Mouse (Mus musculus) embryo, embryonic 9.5 days (tissue): ENCODE results near the gene Vapb.

Source experiments
- DNase-seq: peaks from one replicate; pipeline ENCODE4 v3.0.0-alpha.2; 2017; ENCODE audit errors: extremely low spot score

The Vapb gene

DNA sequence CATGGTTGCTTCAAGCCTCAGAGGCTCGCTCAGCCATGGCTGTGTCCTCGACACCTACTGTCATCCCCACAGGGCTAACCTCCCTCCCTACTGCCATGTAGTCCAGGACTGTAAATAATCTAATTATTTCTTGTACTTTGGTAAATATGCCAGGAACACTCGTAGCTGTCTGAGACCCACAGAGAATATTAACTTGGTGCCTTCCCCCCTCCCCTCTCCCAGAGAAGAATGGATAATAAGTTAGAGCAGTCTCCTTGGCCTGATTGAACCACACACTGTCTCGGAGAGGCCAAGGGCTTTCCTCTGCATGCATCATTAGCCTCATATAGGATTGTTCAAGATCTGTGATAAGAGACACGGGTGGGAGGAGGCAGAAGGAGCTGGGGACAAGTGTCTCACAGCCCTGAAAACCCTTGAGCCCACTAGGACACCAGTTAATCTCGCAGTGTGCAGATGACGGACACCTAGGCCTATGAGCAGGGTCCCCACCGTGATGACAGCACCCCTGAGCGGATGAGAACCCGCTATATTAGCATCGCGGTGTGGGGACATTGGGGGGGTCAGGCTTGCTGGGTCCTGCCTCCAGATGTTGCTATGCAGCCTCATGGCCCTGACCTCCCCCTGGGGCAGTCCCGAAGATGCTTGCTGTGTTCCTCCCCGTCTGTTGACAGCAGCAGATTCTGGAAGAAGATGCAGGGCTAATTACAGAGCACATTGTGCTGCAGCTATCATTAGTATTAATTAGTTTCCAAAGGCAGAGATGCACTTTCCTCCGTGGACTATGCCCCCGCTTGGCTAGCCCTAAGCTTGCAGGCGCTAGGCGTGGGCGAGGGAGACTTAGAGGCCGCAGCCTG, 54.8 kb downstream of the Vapb start:
- DNase-seq = no peak

- no peak for DNase-seq
Observed at GRCm38 (mm10) chr2:173794018-173794417, 56.7 kb downstream of the Vapb start.

- no peak for DNase-seq
Observed at GRCm38 (mm10) chr2:173794531-173795510, 57.5 kb downstream of the Vapb start.

GRCm38 (mm10) chr2:173795801-173796673, 58.7 kb downstream of the Vapb start:
- no peak for DNase-seq

DNA sequence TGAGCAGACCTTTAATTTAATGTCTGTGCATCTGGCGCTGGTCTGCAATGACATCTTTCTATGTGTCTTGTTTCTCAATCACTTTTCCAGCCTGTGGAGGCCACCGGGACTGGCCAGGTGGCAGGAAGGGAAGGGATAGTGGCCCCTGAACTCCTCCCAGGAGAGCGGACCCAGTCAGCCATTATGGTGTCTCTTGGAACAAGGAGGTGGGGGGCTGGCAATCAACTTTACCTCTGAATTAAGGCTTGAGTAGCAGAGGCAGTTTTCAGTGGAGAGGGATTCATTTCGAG, 59.3 kb downstream of the Vapb start:
- no peak for DNase-seq

GRCm38 (mm10) chr2:173799513-173799912, 62.2 kb downstream of the Vapb start:
- DNase-seq = no peak

DNA sequence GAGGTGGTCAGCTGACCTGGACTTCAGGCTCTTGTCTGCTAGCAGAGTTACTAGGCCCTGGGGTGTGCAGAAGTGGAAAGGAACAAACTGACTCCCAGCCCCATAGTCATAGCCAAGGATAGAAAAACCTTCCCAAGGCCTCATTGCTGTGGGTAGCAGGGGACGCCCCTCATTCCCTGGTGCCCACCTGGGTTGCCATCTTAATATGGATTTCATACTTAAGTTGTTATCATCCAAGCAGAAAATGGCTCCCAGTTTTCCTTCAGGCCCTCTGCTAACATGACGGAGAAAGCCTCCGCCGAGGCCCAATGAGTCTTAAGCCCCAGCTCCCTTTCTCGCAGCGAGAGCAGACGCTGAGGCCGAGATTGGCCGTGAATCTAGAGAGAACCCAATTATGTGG, 63.3 kb downstream of the Vapb start:
- no peak for DNase-seq

DNA sequence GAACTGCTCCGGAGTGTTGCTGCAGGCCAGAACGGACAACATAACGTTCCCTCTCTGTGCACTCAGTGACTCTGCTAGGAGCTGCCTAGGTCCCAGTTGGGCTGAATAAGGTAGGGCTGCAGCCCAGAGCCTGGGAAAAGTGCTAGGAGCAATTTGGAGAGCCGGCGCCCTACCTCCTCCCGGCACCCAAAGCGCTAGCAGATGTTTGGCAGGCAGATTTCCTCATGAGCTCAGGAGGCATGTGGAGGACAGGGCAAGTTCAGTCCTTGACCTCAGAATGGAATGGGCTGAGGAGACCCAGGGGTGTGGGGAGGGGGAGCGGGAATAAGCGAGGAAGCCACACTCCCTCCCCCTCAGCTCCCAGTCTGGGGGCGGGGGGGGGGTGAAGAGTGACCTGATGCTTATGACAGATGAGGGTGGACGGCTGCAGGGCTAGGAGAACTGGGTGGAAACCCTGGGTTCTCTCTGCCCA, 64.1 kb downstream of the Vapb start:
- no peak for DNase-seq

DNA sequence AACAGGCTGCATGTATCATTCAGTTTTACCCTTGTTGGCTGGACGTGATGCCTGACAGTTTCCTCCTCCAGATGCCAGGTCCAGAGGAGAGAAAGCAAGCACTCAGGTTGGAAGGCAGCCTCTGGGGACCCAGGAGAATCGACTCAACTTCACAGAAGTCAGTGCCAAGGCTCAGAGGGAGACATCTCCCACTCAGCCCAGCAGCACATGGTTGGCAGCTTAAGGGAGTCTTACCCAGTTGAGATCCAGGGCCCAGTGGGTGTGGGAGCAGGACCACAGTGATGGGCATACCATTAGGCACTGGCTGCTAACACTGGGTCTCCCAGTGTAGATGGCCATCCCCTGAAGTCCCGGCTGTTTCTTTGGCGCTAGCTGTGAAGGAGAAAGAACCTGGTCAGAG, 64.9 kb downstream of the Vapb start:
- no peak for DNase-seq

- no peak for DNase-seq
Observed at GRCm38 (mm10) chr2:173802956-173803355, 65.6 kb downstream of the Vapb start.

DNA sequence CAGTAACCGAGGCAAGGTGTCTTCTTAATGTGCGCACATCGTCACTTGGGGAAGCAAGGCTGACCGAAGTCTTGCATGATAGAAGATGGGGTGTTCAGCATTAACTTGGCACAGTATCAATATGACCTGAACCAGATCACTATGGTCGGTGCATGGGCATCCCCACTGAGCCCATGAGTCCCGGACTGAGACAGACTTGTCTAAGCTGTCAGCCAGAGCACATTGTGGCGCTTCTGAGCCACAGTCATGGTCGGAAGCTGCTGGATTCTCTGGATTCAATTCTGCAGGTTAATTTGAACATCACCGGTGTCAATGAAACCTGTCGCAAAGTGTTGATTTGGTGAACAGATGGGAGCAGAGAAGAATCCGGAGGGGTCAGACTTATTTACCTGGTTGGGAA, 66.5 kb downstream of the Vapb start:
- DNase-seq = no peak

GRCm38 (mm10) chr2:173806621-173807020, 69.3 kb downstream of the Vapb start:
- DNase-seq = no peak

DNA sequence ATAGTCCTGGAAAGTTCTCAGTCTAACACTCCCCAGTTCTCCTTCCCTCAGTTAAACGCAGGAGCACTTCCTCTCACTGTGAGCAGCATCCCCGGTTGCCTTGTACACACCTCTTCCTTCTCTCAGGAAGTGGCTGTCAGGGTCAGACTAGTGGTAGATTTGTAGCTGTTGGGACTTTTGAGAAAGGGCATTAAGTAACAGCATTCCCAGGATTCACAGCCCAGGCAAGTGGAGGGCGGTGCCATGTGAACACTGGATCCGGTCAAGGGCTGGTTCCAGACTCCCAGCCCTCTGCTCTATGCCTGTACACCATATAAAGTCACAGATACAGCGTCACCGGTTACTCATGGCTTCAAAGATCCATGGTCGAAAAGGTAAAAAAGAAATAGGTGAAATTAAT, 71.6 kb downstream of the Vapb start:
- no peak for DNase-seq

DNA sequence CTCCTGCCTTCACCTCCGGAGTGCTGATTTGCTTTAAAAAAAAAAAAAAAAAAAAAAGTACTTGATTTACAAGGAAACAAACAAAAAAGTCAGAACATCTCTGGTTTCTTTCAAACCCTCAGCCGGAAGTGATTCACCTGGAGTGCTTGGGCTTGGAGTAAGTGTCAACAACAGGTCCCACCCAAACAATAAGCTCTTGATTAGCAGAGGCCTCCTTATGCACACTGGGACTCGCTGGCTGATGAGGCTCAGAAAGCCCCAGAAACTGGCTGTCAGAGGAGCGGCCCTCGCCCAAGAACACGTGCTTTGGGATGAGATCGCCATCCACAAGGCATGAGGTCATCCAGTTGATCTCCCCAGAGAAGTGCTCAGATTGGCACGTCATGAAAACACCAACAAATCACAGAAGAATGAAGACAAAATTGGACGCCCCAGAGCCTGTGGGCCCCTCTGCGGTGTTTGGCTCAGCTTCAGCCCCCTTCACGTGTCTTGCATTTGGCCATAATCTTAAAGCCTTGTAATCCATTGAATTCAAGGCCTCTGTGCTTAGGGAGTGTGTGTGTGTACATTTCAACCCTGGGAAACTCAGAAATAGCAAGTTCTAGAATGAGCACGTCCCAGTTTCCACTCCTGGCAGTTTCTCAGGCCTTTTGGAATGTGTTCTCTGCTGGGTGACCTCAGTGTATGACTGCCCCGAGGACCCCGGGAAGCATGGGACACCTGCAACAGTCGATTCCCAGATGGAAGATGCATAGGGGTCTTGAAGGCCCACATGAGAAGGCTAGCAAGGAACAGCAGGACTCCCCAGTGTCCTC, 72.9 kb downstream of the Vapb start:
- no peak for DNase-seq

DNA sequence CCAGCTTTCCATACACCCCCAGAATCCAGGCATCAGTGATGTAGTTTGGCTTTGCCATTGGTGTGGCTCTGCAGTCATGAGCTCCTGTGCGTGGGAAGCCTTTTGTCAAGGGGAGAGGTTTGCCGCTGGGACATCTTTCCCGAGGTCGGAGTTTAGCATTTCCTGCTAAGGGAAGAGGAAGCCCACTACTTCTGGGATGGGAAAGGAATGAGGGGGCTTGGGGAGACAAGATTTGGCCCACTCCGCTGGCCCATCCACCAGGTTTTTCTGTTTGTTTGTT, 73.5 kb downstream of the Vapb start:
- DNase-seq = no peak

DNA sequence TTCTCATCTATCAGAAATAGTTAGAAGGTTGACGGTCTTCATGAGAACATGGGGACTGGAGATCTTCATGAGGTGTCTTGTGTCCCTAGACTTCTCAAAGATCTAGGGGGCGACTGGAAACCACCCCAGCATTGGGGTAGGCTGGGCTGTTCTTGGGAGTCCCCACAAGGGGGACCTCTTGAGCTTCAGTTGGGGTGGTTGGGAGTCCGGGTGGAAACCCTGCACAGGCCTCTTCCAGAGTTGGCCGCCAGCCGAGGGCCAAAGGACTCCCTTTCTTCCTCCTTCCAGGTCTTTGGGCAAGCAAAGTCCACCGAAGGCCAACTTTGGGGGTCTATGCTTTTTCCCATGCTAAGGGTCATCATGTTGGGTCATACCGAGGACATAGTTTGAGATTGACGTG, 74.5 kb downstream of the Vapb start:
- peak; percentile 28 for DNase-seq

GRCm38 (mm10) chr2:173813071-173813470, 75.8 kb downstream of the Vapb start:
- DNase-seq = no peak

DNA sequence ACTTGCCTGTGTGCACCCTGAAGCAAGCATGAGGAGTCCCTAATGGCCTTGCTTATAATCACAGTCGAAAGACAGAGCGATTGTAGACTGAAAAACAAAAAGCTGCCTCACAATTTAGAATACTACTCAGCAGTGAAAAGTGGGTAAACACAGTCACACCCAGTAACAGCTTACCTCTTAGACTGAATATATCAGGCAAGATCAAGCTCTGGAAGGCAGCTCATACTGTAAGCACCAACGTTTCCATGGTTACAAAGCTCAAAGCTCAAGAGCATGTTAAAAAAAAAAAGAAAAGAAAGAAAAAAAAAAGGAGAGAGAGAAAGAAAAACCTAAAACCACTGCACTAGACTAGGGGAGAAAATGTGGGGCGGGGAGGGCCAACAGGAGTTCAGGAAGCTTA, 89.0 kb downstream of the Vapb start:
- DNase-seq = no peak

- DNase-seq = no peak
Observed at GRCm38 (mm10) chr2:173827228-173827627, 89.9 kb downstream of the Vapb start.

- no peak for DNase-seq
Observed at GRCm38 (mm10) chr2:173828134-173828533, 90.8 kb downstream of the Vapb start.

- no peak for DNase-seq
Observed at GRCm38 (mm10) chr2:173832828-173833492, 95.6 kb downstream of the Vapb start.
